Mouse (Mus musculus) hindbrain, embryonic 14.5 days (tissue): Measurements from ENCODE around the gene Coq10a. TPM values are rescaled to one million over a fixed set of nuclear protein-coding genes. Genes with fewer than 3 reads are reported as not detected.

ENCODE experiments used
- ATAC-seq: fragments of 200-750 bp; cut with Nextera tagmentation; 2 replicates; pipeline ENCODE4 v1.8.0; 2017; ENCODE audit warnings: moderate number of reproducible peaks, mild to moderate bottlenecking, moderate TSS enrichment, moderate library complexity; ENCODE audit not compliant: low FRiP score
- DNase-seq: peaks from one replicate; pipeline ENCODE4 v3.0.0-alpha.2; 2015; ENCODE audit warnings: low spot score
- H3K27ac ChIP-seq: fragments of 300-500 bp; sonication (generic); 2 replicates; pipeline ENCODE4 v1.5.1; 2014; ENCODE audit warnings: mild to moderate bottlenecking, moderate library complexity
- H3K27me3 ChIP-seq: fragments of 300-500 bp; sonication (generic); 2 replicates; pipeline ENCODE4 v1.6.1; 2014; ENCODE audit warnings: mild to moderate bottlenecking, low read length, mixed read lengths; ENCODE audit not compliant: control insufficient read depth, insufficient read depth
- H3K36me3 ChIP-seq: fragments of 300-500 bp; sonication (generic); replicated peaks from 2 replicates; pipeline ENCODE4 v1.6.1; 2014; ENCODE audit not compliant: control insufficient read depth, insufficient read depth
- H3K4me1 ChIP-seq: fragments of 300-500 bp; sonication (generic); replicated peaks from 2 replicates; pipeline ENCODE4 v1.6.1; 2014; ENCODE audit warnings: antibody characterized with exemption, low read length, mixed read lengths; ENCODE audit not compliant: control insufficient read depth, insufficient read depth
- H3K4me2 ChIP-seq: fragments of 300-500 bp; sonication (generic); replicated peaks from 2 replicates; pipeline ENCODE4 v1.6.1; 2014; ENCODE audit warnings: mild to moderate bottlenecking, moderate library complexity
- H3K4me3 ChIP-seq: fragments of 300-500 bp; sonication (generic); replicated peaks from 2 replicates; pipeline ENCODE4 v1.5.1; 2014; ENCODE audit warnings: mild to moderate bottlenecking, low read length
- H3K9ac ChIP-seq: fragments of 300-500 bp; sonication (generic); 2 replicates; pipeline ENCODE4 v1.6.1; 2014
- H3K9me3 ChIP-seq: fragments of 300-500 bp; sonication (generic); 2 replicates; pipeline ENCODE4 v1.6.1; 2016; ENCODE audit warnings: low read length; ENCODE audit not compliant: control insufficient read depth
- WGBS: fragments of 180-500 bp; shearing (Covaris S2); extraction: QIAGEN DNeasy Blood & Tissue Kit; methylation state at CpG from one replicate; pipeline ENCODE4 v1.1.7; 2014; 5-methylcytosine and 5-hydroxymethylcytosine counted together
- polyA plus RNA-seq: library from polyadenylated mRNA; unstranded; fragments of >200 nt; fragmentation: Nextera tagmentation; extraction: Ambion mirVana; gene quantifications from 2 replicates; pipeline ENCODE4 v1.2.1, GENCODE M21; 2014

The Coq10a gene
- polyA plus RNA-seq, 1 experiment from 2014 or later, result 50.8 TPM

GRCm38 (mm10) chr10:128390366-128390765 lies 21.6 kb upstream of the Coq10a start:
- DNase-seq, result no peak
- H3K4me2 ChIP-seq, result no peak overlapping the region
- H3K4me1 ChIP-seq, result no peaks in the 10 kb centered on the region
- H3K36me3 ChIP-seq, result peaks cover 88% of the 10 kb centered on the region
- no peak for ATAC-seq
- H3K4me3 ChIP-seq, result no peak overlapping the region
- H3K27ac ChIP-seq, result no peak overlapping the region
- no peaks in the 10 kb centered on the region for H3K27me3 ChIP-seq
- WGBS, result 85% methylated on average over 12 of the region's 12 CpGs
- no peak overlapping the region for H3K9ac ChIP-seq
- no peaks in the 10 kb centered on the region for H3K9me3 ChIP-seq

GRCm38 (mm10) chr10:128389570-128389969 lies 20.8 kb upstream of the Coq10a start:
- peaks cover 95% of the 10 kb centered on the region for H3K36me3 ChIP-seq

GRCm38 (mm10) chr10:128388941-128389340 lies 20.1 kb upstream of the Coq10a start:
- DNase-seq (no peak), ATAC-seq (no peak)
- H3K27ac ChIP-seq, result no peak overlapping the region
- no peak overlapping the region for H3K9ac ChIP-seq
- peaks cover 100% of the 10 kb centered on the region for H3K36me3 ChIP-seq
- H3K27me3 ChIP-seq, result no peaks in the 10 kb centered on the region
- H3K4me2 ChIP-seq, result no peak overlapping the region
- H3K4me1 ChIP-seq, result no peaks in the 10 kb centered on the region
- no peaks in the 10 kb centered on the region for H3K9me3 ChIP-seq
- no peak overlapping the region for H3K4me3 ChIP-seq
- WGBS, result 90% methylated on average over 14 of the region's 14 CpGs

More at GRCm38 (mm10) chr10:128389570-128389969, 20.8 kb upstream of the Coq10a start:
- H3K4me2 ChIP-seq, result no peak overlapping the region
- WGBS, result 83% methylated on average over 6 of the region's 6 CpGs
- H3K4me1 ChIP-seq, result no peaks in the 10 kb centered on the region
- no peaks in the 10 kb centered on the region for H3K27me3 ChIP-seq
- no peak overlapping the region for H3K9ac ChIP-seq
- H3K9me3 ChIP-seq, result no peaks in the 10 kb centered on the region
- DNase-seq, result no peak
- H3K27ac ChIP-seq, result no peak overlapping the region
- no peak overlapping the region for H3K4me3 ChIP-seq
- no peak for ATAC-seq

- H3K4me3 ChIP-seq, result no peak overlapping the region
- no peak for DNase-seq
- peaks cover 99% of the 10 kb centered on the region for H3K36me3 ChIP-seq
- no peaks in the 10 kb centered on the region for H3K9me3 ChIP-seq
- ATAC-seq, result 0 out of 2 replicates have a peak, but pooled peaks have one; percentile 16
- H3K4me1 ChIP-seq, result no peaks in the 10 kb centered on the region
- H3K9ac ChIP-seq, result no peak overlapping the region
- H3K27me3 ChIP-seq, result no peaks in the 10 kb centered on the region
- no peak overlapping the region for H3K4me2 ChIP-seq
- H3K27ac ChIP-seq, result no peak overlapping the region
- WGBS, result 89% methylated on average over 7 of the region's 7 CpGs
Measured at GRCm38 (mm10) chr10:128385902-128386301, 17.1 kb upstream of the Coq10a start.

- no peak overlapping the region for H3K9ac ChIP-seq
- H3K4me2 ChIP-seq, result no peak overlapping the region
- no peak overlapping the region for H3K4me3 ChIP-seq
- H3K9me3 ChIP-seq, result no peaks in the 10 kb centered on the region
- H3K36me3 ChIP-seq, result peaks cover 93% of the 10 kb centered on the region
- peaks cover 17% of the 10 kb centered on the region for H3K4me1 ChIP-seq
- DNase-seq (no peak), ATAC-seq (no peak)
- 85% methylated on average over 8 of the region's 8 CpGs for WGBS
- H3K27ac ChIP-seq, result no peak overlapping the region
- no peaks in the 10 kb centered on the region for H3K27me3 ChIP-seq
Measured at GRCm38 (mm10) chr10:128382482-128382881, 13.7 kb upstream of the Coq10a start.

- Histone ChIP-seq H3K36me3 (peaks cover 73% of the 10 kb centered on the region), H3K4me1 (peaks cover 24% of the 10 kb centered on the region)
- ATAC-seq, result no peak
Measured at GRCm38 (mm10) chr10:128380565-128380964, 11.8 kb upstream of the Coq10a start.

GRCm38 (mm10) chr10:128379260-128379659 lies 10.5 kb upstream of the Coq10a start:
- ATAC-seq, result no peak
- Histone ChIP-seq H3K4me1 (peaks cover 24% of the 10 kb centered on the region), H3K9ac (peak overlapping the region; percentile 100; the same call in 1 of the 2 replicates), H3K9me3 (no peaks in the 10 kb centered on the region), H3K27ac (no peak overlapping the region), H3K36me3 (peaks cover 60% of the 10 kb centered on the region), H3K4me2 (no peak overlapping the region), H3K27me3 (no peaks in the 10 kb centered on the region), H3K4me3 (no peak overlapping the region)
- DNase-seq, result no peak
- 94% methylated on average over 7 of the region's 7 CpGs for WGBS

More at GRCm38 (mm10) chr10:128380565-128380964, 11.8 kb upstream of the Coq10a start:
- Histone ChIP-seq H3K4me2 (no peak overlapping the region), H3K4me3 (no peak overlapping the region), H3K27me3 (no peaks in the 10 kb centered on the region), H3K9me3 (no peaks in the 10 kb centered on the region), H3K27ac (no peak overlapping the region), H3K9ac (no peak overlapping the region)
- WGBS, result 88% methylated on average over 5 of the region's 5 CpGs
- no peak for DNase-seq

GRCm38 (mm10) chr10:128378462-128378861 lies 9.7 kb upstream of the Coq10a start:
- Histone ChIP-seq H3K36me3 (peaks cover 52% of the 10 kb centered on the region), H3K27me3 (no peaks in the 10 kb centered on the region), H3K9me3 (no peaks in the 10 kb centered on the region), H3K4me1 (peaks cover 24% of the 10 kb centered on the region), H3K4me3 (peak overlapping the region; percentile 92), H3K27ac (peak overlapping the region; percentile 95), H3K4me2 (peak overlapping the region; percentile 71), H3K9ac (peak overlapping the region; percentile 100)
- DNase-seq, result no peak
- ATAC-seq, result no peak
- 49% methylated on average over 3 of the region's 3 CpGs for WGBS

GRCm38 (mm10) chr10:128377940-128378448 lies 9.2 kb upstream of the Coq10a start:
- Histone ChIP-seq H3K27ac (peak overlapping the region; percentile 95), H3K4me1 (peaks cover 24% of the 10 kb centered on the region), H3K27me3 (no peaks in the 10 kb centered on the region), H3K4me2 (peak overlapping the region; percentile 71), H3K36me3 (peaks cover 48% of the 10 kb centered on the region), H3K9me3 (no peaks in the 10 kb centered on the region), H3K9ac (peak overlapping the region; percentile 100), H3K4me3 (peak overlapping the region; percentile 92)
- no peak for ATAC-seq
- no peak for DNase-seq
- WGBS, result 51% methylated on average over 14 of the region's 14 CpGs
